Mouse (Mus musculus) E14TG2a.4 (cell line): ENCODE results near the gene Larp4b.

Experiments used
- CTCF ChIP-seq: conservative IDR thresholded peaks from 2 replicates; pipeline ENCODE4 v1.5.1; 2014; ENCODE audit warnings: low read length
- NANOG ChIP-seq: IDR thresholded peaks from 2 replicates; pipeline ENCODE4 v1.6.1; 2014; ENCODE audit warnings: borderline replicate concordance, low read length, mixed read lengths
- POU5F1 ChIP-seq: IDR thresholded peaks from 2 replicates; pipeline ENCODE4 v1.6.1; 2014; ENCODE audit warnings: low read length, borderline replicate concordance

GRCm38 (mm10) chr13:9191172-9192140, 97.8 kb downstream of the Larp4b start:
- TF ChIP-seq CTCF (no peak), POU5F1 (no peak), NANOG (no peak)
